Mouse (Mus musculus) stomach, embryonic 16.5 days (tissue): ENCODE measurements around the gene Gpc6. TPM values are rescaled to one million over a fixed set of nuclear protein-coding genes. Genes with fewer than 3 reads are reported as not detected.

ENCODE experiments used
- ATAC-seq: fragments of 200-750 bp; cut with Nextera tagmentation; 2 replicates; pipeline ENCODE4 v1.8.0; 2017; ENCODE audit warnings: moderate number of reproducible peaks, moderate TSS enrichment; ENCODE audit not compliant: insufficient read depth, low FRiP score
- H3K27ac ChIP-seq: fragments of 300-500 bp; sonication (generic); 2 replicates; pipeline ENCODE4 v1.5.1; 2014; ENCODE audit warnings: low read length
- H3K27me3 ChIP-seq: fragments of 300-500 bp; sonication (generic); 2 replicates; pipeline ENCODE4 v1.6.1; 2014; ENCODE audit warnings: low read length, control low read depth, mixed read lengths; ENCODE audit not compliant: control insufficient read depth, insufficient read depth
- H3K36me3 ChIP-seq: fragments of 300-500 bp; sonication (generic); 2 replicates; pipeline ENCODE4 v1.6.1; 2014; ENCODE audit warnings: low read length; ENCODE audit not compliant: control insufficient read depth, insufficient read depth
- H3K4me1 ChIP-seq: fragments of 300-500 bp; sonication (generic); 2 replicates; pipeline ENCODE4 v1.6.1; 2014; ENCODE audit warnings: low read length, control low read depth, mixed read lengths; ENCODE audit not compliant: control insufficient read depth, insufficient read depth
- H3K4me2 ChIP-seq: fragments of 300-500 bp; sonication (generic); 2 replicates; pipeline ENCODE4 v1.6.1; 2014; ENCODE audit warnings: low read depth, low read length, mixed read lengths
- H3K4me3 ChIP-seq: fragments of 300-500 bp; sonication (generic); replicated peaks from 2 replicates; pipeline ENCODE4 v1.5.1; 2014; ENCODE audit warnings: mild to moderate bottlenecking, low read length
- H3K9ac ChIP-seq: fragments of 300-500 bp; sonication (generic); 2 replicates; pipeline ENCODE4 v1.6.1; 2014; ENCODE audit warnings: low read length
- H3K9me3 ChIP-seq: fragments of 300-500 bp; sonication (generic); replicated peaks from 2 replicates; pipeline ENCODE4 v1.6.1; 2016; ENCODE audit warnings: low read length, control low read depth; ENCODE audit not compliant: control insufficient read depth
- WGBS: fragments of 180-500 bp; shearing (Covaris S2); extraction: QIAGEN DNeasy Blood & Tissue Kit; methylation state at CpG from one replicate; pipeline ENCODE4 v1.1.7; 2014; 5-methylcytosine and 5-hydroxymethylcytosine counted together
- polyA plus RNA-seq: library from polyadenylated mRNA; unstranded; fragments of >200 nt; fragmentation: Nextera tagmentation; extraction: Ambion mirVana; gene quantifications from 2 replicates; pipeline ENCODE4 v1.2.1, GENCODE M21; 2015

Gene Gpc6
- polyA plus RNA-seq, 1 experiment from 2014 or later = 46.7 TPM

DNA sequence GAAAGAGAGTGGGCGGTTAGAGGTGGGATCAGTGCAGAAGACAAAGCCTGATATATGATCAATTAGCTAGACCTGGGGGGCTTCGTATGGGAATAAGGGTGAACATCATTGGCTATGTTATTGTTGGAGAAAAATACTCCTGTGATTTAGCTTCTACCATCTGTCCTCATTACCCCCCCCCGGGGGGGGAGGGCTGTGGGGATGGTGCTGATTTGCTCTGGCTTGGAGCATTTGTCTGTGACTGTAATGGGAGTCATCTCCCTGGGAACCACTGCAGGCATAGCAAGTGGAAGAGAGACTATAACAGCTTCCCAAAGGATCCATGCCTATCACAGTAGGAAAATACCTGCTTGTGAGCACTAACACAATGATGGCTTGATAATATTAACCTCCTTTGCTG lies 783.7 kb downstream of the Gpc6 start:
- Histone ChIP-seq H3K27me3 (no peaks in the 10 kb centered on the region), H3K4me1 (0 out of 2 replicates have a peak, but pooled peaks cover 2% of the 10 kb centered on the region), H3K36me3 (no peaks in the 10 kb centered on the region), H3K9ac (no peak overlapping the region), H3K9me3 (no peaks in the 10 kb centered on the region), H3K4me2 (no peak overlapping the region), H3K4me3 (no peak overlapping the region), H3K27ac (no peak overlapping the region)
- no peak for ATAC-seq
- WGBS = 79% methylated on average over 3 of the region's 3 CpGs

DNA sequence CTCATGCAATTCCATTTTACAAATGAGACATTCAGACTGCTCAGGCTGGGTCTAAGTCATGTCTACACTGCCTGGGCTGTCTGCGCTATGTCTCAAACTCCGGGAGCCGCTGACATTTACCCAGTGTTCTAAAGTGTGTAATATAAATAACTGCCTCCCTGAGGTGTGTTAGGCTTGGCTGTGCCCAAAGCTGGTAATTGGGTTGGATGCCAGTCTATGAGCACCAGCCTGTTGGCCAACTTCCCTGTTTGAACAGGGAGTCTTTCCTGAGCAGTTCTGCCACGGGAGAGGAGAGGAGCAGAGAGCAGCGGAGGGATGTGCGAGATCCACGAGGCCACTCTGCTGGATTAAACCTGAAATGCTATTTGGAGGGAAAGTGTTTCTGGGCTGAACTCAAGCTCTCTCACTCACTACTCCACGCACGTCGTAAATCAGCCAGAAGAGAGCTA lies 785.4 kb downstream of the Gpc6 start:
- no peaks in the 10 kb centered on the region for H3K27me3 ChIP-seq
- H3K9me3 ChIP-seq = no peaks in the 10 kb centered on the region
- no peak overlapping the region for H3K9ac ChIP-seq
- H3K4me2 ChIP-seq = 0 out of 2 replicates have a peak overlapping the region, but pooled peaks have one; percentile 2
- 51% methylated on average over 10 of the region's 10 CpGs for WGBS
- no peaks in the 10 kb centered on the region for H3K36me3 ChIP-seq
- H3K4me3 ChIP-seq = no peak overlapping the region
- H3K27ac ChIP-seq = no peak overlapping the region; the same call in 1 of the 2 replicates
- 0 out of 2 replicates have a peak, but pooled peaks cover 2% of the 10 kb centered on the region for H3K4me1 ChIP-seq
- peak; percentile 82 for ATAC-seq

DNA sequence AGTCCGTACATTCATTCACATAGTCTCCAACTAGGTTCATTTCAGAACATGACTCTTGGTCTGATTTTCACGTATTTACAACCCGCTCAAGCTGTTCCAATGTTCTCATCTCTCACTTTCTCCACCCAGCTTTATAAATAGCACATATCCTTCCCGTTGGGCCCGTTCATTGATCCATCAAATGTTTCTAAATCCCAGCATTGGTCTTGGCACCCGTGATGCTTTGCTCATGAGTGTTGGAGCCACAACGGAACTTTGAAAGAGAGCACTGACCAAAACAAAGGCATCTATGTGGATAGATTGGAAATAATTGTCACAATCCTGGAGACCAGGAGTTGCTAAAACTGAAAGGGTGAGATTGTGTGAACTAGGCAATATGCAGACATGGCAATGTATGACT lies 787.2 kb downstream of the Gpc6 start:
- Histone ChIP-seq H3K4me1 (0 out of 2 replicates have a peak, but pooled peaks cover 2% of the 10 kb centered on the region), H3K36me3 (no peaks in the 10 kb centered on the region), H3K9ac (no peak overlapping the region), H3K9me3 (no peaks in the 10 kb centered on the region), H3K4me2 (no peak overlapping the region), H3K4me3 (no peak overlapping the region), H3K27me3 (no peaks in the 10 kb centered on the region), H3K27ac (no peak overlapping the region)
- ATAC-seq = no peak
- 90% methylated on average over 7 of the region's 7 CpGs for WGBS

DNA sequence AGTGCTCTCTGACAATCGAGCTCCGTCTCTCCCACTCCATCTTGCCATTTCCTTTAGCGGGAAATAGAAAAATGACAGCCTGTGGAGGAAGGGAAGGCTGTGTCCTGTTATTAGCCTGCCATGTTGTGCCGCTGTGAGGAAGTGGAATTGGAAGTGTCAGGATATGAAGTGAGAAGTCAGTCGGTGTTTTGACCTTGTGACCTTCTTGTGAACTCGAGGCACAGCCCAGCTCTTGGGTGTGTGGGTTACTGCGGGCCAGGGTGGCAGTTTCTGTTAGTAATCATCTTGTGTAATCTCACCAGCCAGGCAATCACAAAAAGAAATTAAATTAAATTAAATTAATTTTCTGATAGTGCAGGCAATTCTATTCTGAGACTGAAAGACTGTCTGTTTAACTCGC lies 789.0 kb downstream of the Gpc6 start:
- no peak overlapping the region for H3K4me3 ChIP-seq
- no peak for ATAC-seq
- H3K27me3 ChIP-seq = no peaks in the 10 kb centered on the region

DNA sequence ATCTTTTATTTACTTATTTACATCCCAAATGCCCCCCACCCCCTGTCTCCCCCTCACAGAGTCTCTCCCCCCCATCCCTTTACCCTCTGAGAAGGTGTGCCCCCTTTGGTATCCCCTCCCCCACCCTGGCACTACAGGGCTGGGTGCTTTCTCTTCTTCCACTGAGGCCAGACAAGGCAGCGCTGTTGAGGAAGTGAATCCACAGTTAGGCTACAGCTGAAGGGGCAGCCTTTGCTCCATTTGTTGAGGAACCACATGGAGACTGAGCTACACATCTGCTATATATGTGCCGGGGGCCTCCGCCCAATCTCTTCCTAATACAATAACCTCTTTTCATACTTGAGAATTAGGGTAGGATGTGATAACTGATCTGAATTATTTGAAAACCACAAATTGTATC lies 791.2 kb downstream of the Gpc6 start:
- Histone ChIP-seq H3K4me1 (no peaks in the 10 kb centered on the region), H3K4me3 (no peak overlapping the region), H3K4me2 (no peak overlapping the region), H3K36me3 (no peaks in the 10 kb centered on the region), H3K27me3 (no peaks in the 10 kb centered on the region), H3K27ac (no peak overlapping the region), H3K9me3 (no peaks in the 10 kb centered on the region), H3K9ac (no peak overlapping the region)
- 97% methylated on average over 3 of the region's 3 CpGs for WGBS
- no peak for ATAC-seq

More for the DNA sequence above, 789.0 kb downstream of the Gpc6 start:
- Histone ChIP-seq H3K9ac (no peak overlapping the region), H3K9me3 (no peaks in the 10 kb centered on the region), H3K4me2 (no peak overlapping the region), H3K27ac (no peak overlapping the region), H3K4me1 (0 out of 2 replicates have a peak, but pooled peaks cover 2% of the 10 kb centered on the region), H3K36me3 (no peaks in the 10 kb centered on the region)
- WGBS = 48% methylated on average over 8 of the region's 8 CpGs

DNA sequence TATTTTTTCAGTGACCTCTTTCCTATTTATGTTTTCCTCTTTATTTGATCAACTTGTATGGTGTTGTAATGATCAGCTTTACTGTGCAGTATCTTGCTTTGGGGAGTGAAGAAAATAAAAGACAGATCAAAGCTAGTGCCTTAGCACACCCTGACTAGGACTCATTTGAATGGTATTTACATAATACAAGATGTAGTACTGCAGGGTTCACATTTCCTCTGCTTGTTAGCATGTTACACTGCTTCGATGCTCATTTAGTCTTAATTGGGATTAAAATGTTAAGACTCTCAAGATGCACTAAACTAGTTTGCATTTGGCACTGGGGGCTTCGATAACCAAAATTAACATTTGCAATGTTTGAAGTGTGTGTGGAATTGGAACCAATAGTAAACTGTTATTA lies 803.6 kb downstream of the Gpc6 start:
- no peaks in the 10 kb centered on the region for H3K27me3 ChIP-seq
- ATAC-seq = no peak
- H3K9me3 ChIP-seq = no peaks in the 10 kb centered on the region
- H3K4me3 ChIP-seq = no peak overlapping the region
- no peak overlapping the region for H3K9ac ChIP-seq
- WGBS = 94% methylated on average over 2 of the region's 2 CpGs
- H3K4me1 ChIP-seq = 0 out of 2 replicates have a peak, but pooled peaks cover 2% of the 10 kb centered on the region
- no peak overlapping the region for H3K4me2 ChIP-seq
- H3K36me3 ChIP-seq = no peaks in the 10 kb centered on the region
- no peak overlapping the region for H3K27ac ChIP-seq

DNA sequence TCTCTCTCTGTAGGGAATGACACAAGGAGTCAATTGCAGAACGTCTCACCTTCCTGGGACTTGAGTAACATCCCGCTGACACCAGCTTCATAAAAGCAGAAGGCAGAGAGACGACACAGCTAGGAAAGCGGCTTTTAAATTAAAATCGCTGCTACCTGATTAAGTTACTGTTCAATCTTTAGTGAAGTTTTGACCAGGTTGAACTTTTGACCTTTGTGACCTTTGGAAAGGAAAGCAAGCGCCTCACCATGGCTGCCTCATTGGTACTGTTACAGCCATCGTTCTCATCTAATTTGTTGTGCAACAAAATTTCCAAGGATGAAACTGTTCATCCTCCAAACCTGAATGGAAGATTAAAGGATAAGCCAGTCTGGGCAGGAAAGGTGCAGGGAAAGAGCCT lies 830.1 kb downstream of the Gpc6 start:
- H3K4me2 ChIP-seq = no peak overlapping the region
- H3K4me1 ChIP-seq = no peaks in the 10 kb centered on the region
- 83% methylated on average over 7 of the region's 7 CpGs for WGBS
- H3K4me3 ChIP-seq = no peak overlapping the region
- H3K9ac ChIP-seq = no peak overlapping the region
- H3K9me3 ChIP-seq = peaks cover 3% of the 10 kb centered on the region; the same call in 1 of the 2 replicates
- no peak for ATAC-seq
- H3K27ac ChIP-seq = no peak overlapping the region
- no peaks in the 10 kb centered on the region for H3K27me3 ChIP-seq
- no peaks in the 10 kb centered on the region for H3K36me3 ChIP-seq

DNA sequence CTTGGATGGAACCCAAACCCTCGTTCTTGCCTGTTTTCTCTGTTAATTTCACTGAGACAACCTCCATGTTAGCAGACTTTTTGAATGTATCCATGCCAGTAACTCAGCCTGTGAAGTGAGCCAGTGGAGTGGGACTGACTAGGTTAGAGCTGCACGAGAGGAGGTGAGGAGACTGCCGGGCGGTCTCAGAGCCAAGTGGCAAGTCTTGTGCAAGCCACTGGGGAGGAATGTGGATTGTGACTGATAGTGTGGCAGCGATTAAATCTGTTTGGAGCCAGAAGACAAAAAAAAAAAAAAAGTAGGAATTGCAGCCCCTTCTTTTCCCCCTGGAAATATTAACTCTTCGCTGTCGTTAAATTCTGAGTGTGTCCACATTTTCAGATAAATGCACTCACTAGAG lies 831.4 kb downstream of the Gpc6 start:
- H3K9ac ChIP-seq = no peak overlapping the region
- H3K9me3 ChIP-seq = no peaks in the 10 kb centered on the region
- H3K36me3 ChIP-seq = no peaks in the 10 kb centered on the region
- no peaks in the 10 kb centered on the region for H3K27me3 ChIP-seq
- WGBS = 83% methylated on average over 7 of the region's 7 CpGs
- H3K4me3 ChIP-seq = no peak overlapping the region
- no peak for ATAC-seq
- no peaks in the 10 kb centered on the region for H3K4me1 ChIP-seq
- H3K27ac ChIP-seq = no peak overlapping the region
- H3K4me2 ChIP-seq = no peak overlapping the region

DNA sequence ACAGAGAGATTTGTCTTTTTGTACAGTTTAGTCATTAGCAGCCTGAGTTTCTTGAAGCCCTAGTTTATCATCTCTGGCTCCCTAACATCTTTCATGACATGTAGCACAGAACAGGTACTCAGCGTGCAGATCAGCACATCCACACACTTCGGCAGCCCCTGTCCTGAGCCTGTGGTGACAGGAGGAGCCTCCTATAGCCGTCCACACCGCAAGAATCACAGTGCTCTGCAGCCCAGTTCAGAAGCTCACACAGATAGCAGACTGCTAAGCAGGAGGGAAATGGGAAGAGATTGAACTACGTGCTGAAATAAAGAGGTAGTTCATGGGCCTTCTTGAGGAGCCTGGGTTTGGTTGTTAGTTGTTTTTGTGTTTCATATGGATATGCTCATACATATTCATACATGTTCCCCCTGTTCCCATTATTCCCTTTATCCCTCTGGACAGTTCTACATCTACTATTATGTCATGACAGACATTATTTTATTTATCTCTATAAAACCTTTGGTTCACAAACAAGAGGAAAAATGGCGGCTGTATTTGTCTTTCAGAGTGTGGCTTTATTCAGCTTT lies 832.8 kb downstream of the Gpc6 start:
- H3K4me3 ChIP-seq = no peak overlapping the region
- H3K9me3 ChIP-seq = no peaks in the 10 kb centered on the region
- H3K4me1 ChIP-seq = no peaks in the 10 kb centered on the region
- 68% methylated on average over 6 of the region's 6 CpGs for WGBS
- no peak overlapping the region for H3K4me2 ChIP-seq
- H3K36me3 ChIP-seq = no peaks in the 10 kb centered on the region
- no peak for ATAC-seq
- H3K27me3 ChIP-seq = no peaks in the 10 kb centered on the region
- H3K9ac ChIP-seq = no peak overlapping the region
- H3K27ac ChIP-seq = no peak overlapping the region
